10 mouse cellular contexts compared by ENCODE assay signal in genomic region chrX:48099871-48100270, GRCm38 (mm10). TPM values are rescaled to one million over a fixed set of nuclear protein-coding genes. Genes with fewer than 3 reads are reported as not detected.
DNase-seq lines count a peak whose midpoint lies in the region; ATAC-seq and TF ChIP-seq lines count a peak whose summit lies in the region.
"Had no signal": no experiment of that assay in that cellular context is flagged by ENCODE, and none has a peak within 500 bp of the region (broad histone marks: within the 10 kb centered on the region; RNA-seq: fewer than 3 reads in every experiment).

No protein-coding gene starts in this region.

- H3K4me1 ChIP-seq in hindbrain, postnatal 0 days (ENCODE audit: insufficient read depth, low read length), result no peaks in the 10 kb centered on the region
- H3K4me1 ChIP-seq in hindbrain, embryonic 12.5 days, result no peaks in the 10 kb centered on the region
- peaks cover 18% of the 10 kb centered on the region for H3K4me1 ChIP-seq in thymus, adult 2 months (replicated peaks; ENCODE audit: control insufficient read depth, insufficient read depth, low read length)
- no peaks in the 10 kb centered on the region for H3K4me1 ChIP-seq in embryonic fibroblast, embryonic 13.5 days (ENCODE audit: control insufficient read depth, insufficient read depth, low read length)
- H3K4me1 ChIP-seq: limb, embryonic 13.5 days had no signal

- no peak for ATAC-seq in hindbrain, postnatal 0 days
- ATAC-seq in hindbrain, embryonic 12.5 days (ENCODE audit: low FRiP score), result no peak

- no peak for TF ChIP-seq POLR2A in thymus, adult 2 months (IDR thresholded peaks at IDR 0.05; ENCODE audit: control insufficient read depth, extremely low read depth, insufficient read depth, low read length, poor library complexity)
- TF ChIP-seq POLR2A in embryonic fibroblast, embryonic 13.5 days (IDR thresholded peaks at IDR 0.05; ENCODE audit: low read depth, low read length), result no peak

- H3K36me3 ChIP-seq in hindbrain, postnatal 0 days (ENCODE audit: insufficient read depth, low read length), result no peaks in the 10 kb centered on the region
- no peaks in the 10 kb centered on the region for H3K36me3 ChIP-seq in hindbrain, embryonic 12.5 days
- H3K36me3 ChIP-seq in thymus, adult 2 months (ENCODE audit: control insufficient read depth, insufficient read depth, low read length), result no peaks in the 10 kb centered on the region
- no peaks in the 10 kb centered on the region for H3K36me3 ChIP-seq in splenic B cell, adult 2 months (ENCODE audit: control insufficient read depth, insufficient read depth, low read length, poor library complexity, severe bottlenecking)
- H3K36me3 ChIP-seq: limb, embryonic 13.5 days had no signal

- no peak overlapping the region for H3K27ac ChIP-seq in hindbrain, postnatal 0 days
- no peak overlapping the region for H3K27ac ChIP-seq in hindbrain, embryonic 12.5 days
- H3K27ac ChIP-seq in thymus, adult 2 months (ENCODE audit: control insufficient read depth, insufficient read depth, low read length), result no peak overlapping the region
- H3K27ac ChIP-seq in embryonic fibroblast, embryonic 13.5 days (ENCODE audit: insufficient read depth, low read length), result no peak overlapping the region
- H3K27ac ChIP-seq: limb, embryonic 13.5 days had no signal

- no peaks in the 10 kb centered on the region for H3K9me3 ChIP-seq in hindbrain, postnatal 0 days (ENCODE audit: low read length)
- H3K9me3 ChIP-seq in hindbrain, embryonic 12.5 days (replicated peaks), result no peaks in the 10 kb centered on the region
- H3K9me3 ChIP-seq: limb, embryonic 13.5 days had no signal

- DNase-seq in hindbrain, postnatal 0 days (ENCODE audit: low spot score), result no peak
- peak; percentile 11 for DNase-seq in thymus, adult 2 months
- DNase-seq in thymus, postnatal 10 days (ENCODE audit: low spot score in 2 of 2), result no peak
- peak; percentile 2 for DNase-seq in splenic B cell, adult 2 months (ENCODE audit: low read depth, low spot score)
- DNase-seq in spleen, postnatal 14 days (ENCODE audit: low spot score in 2 of 2), result no peak
- DNase-seq in cerebellum, postnatal 36 days, result no peak
- DNase-seq: spleen, adult 18-20 months had no signal

- H3K9ac ChIP-seq in hindbrain, postnatal 0 days (replicated peaks; ENCODE audit: low read length), result no peak overlapping the region
- no peak overlapping the region for H3K9ac ChIP-seq in hindbrain, embryonic 12.5 days
- H3K9ac ChIP-seq: limb, embryonic 13.5 days had no signal

- H3K4me3 ChIP-seq in hindbrain, postnatal 0 days (ENCODE audit: low read length), result no peak overlapping the region
- no peak overlapping the region for H3K4me3 ChIP-seq in hindbrain, embryonic 12.5 days
- no peak overlapping the region for H3K4me3 ChIP-seq in thymus, adult 2 months (ENCODE audit: control insufficient read depth, insufficient read depth, low read length)
- H3K4me3 ChIP-seq in embryonic fibroblast, embryonic 13.5 days (ENCODE audit: insufficient read depth, low read length), result no peak overlapping the region
- H3K4me3 ChIP-seq: limb, embryonic 13.5 days had no signal

- no peak overlapping the region for H3K4me2 ChIP-seq in hindbrain, postnatal 0 days (ENCODE audit: low read depth, low read length)
- no peak overlapping the region for H3K4me2 ChIP-seq in hindbrain, embryonic 12.5 days (replicated peaks)
- H3K4me2 ChIP-seq: limb, embryonic 13.5 days had no signal

- no peaks in the 10 kb centered on the region for H3K27me3 ChIP-seq in hindbrain, postnatal 0 days (ENCODE audit: insufficient read depth, low read length)
- H3K27me3 ChIP-seq in hindbrain, embryonic 12.5 days, result no peaks in the 10 kb centered on the region
- H3K27me3 ChIP-seq in thymus, adult 2 months (ENCODE audit: control insufficient read depth, insufficient read depth, low read length), result no peaks in the 10 kb centered on the region
- no peaks in the 10 kb centered on the region for H3K27me3 ChIP-seq in splenic B cell, adult 2 months (ENCODE audit: control insufficient read depth, insufficient read depth, low read length, poor library complexity, severe bottlenecking)

- 23% methylated on average over 1 of the region's 1 CpGs for WGBS in hindbrain, postnatal 0 days
- WGBS in hindbrain, embryonic 12.5 days, result 20% methylated on average over 1 of the region's 1 CpGs
- 63% methylated on average over 1 of the region's 1 CpGs for WGBS in thymus, adult 2 months

- peak; percentile 53 for TF ChIP-seq CTCF in hindbrain, postnatal 0 days (IDR thresholded peaks at IDR 0.05; ENCODE audit: low read depth)
- no peak for TF ChIP-seq CTCF in thymus, adult 2 months (IDR thresholded peaks at IDR 0.05; ENCODE audit: borderline replicate concordance, control insufficient read depth, extremely low read depth, insufficient read depth, low read length, poor library complexity)
- peak; percentile 55; the same call in 1 of the 2 replicates for TF ChIP-seq CTCF in embryonic fibroblast, embryonic 13.5 days (IDR thresholded peaks at IDR 0.05; ENCODE audit: borderline replicate concordance, insufficient read depth, low read length)

RNA-seq across cellular contexts. Expression of gene Xpnpep2, which starts 8.7 kb away (rescaled TPM):
- 6.8 TPM in 1 of 2 replicates, not detected in the other for total RNA-seq in hindbrain, postnatal 0 days (2014; rRNA removed)
- polyA plus RNA-seq in hindbrain, postnatal 0 days (2015; fragmentation: Nextera tagmentation; extraction: Ambion mirVana), result 0.51 and 1.0 TPM in 2 replicates
- polyA plus RNA-seq in hindbrain, embryonic 12.5 days (2016; fragmentation: Nextera tagmentation; extraction: Ambion mirVana), result 2.3 and 3.3 TPM in 2 replicates
- polyA plus RNA-seq in thymus, adult 2 months (2012; rRNA removed), result 0.89 and 1.1 TPM in 2 replicates
- 1.5 and 1.6 TPM in 2 replicates for polyA plus RNA-seq in embryonic fibroblast, embryonic 13.5 days (2011; ENCODE audit: insufficient read length, low read depth, missing spikeins)

RNA-seq across cellular contexts. Expression of gene Sash3, which starts 46.4 kb away (rescaled TPM):
- total RNA-seq in hindbrain, postnatal 0 days (2014; rRNA removed), result 0.86 and 1.5 TPM in 2 replicates
- polyA plus RNA-seq in hindbrain, postnatal 0 days (2015; fragmentation: Nextera tagmentation; extraction: Ambion mirVana), result 0.81 and 1.1 TPM in 2 replicates
- polyA plus RNA-seq in hindbrain, embryonic 12.5 days (2016; fragmentation: Nextera tagmentation; extraction: Ambion mirVana), result 1.0 and 1.6 TPM in 2 replicates
- 311 and 314 TPM in 2 replicates for polyA plus RNA-seq in thymus, adult 2 months (2012; rRNA removed)
- 0.26 TPM in 1 of 2 replicates, not detected in the other for polyA plus RNA-seq in embryonic fibroblast, embryonic 13.5 days (2011; ENCODE audit: insufficient read length, low read depth, missing spikeins)

Comparison
In these comparisons a context has a peak if more than half of its experiments do, and no peak if none do; other contexts are left out.
1. DNase-seq: peak in thymus, adult 2 months (single experiment) and splenic B cell, adult 2 months (single experiment); none in hindbrain, postnatal 0 days (single experiment), thymus, postnatal 10 days (0 of 2), spleen, postnatal 14 days (0 of 2) and cerebellum, postnatal 36 days (0 of 2).
2. RNA of gene Sash3, which starts 46.4 kb away (polyA plus RNA-seq): 311 to 314 TPM in thymus, adult 2 months; 1.0 to 1.6 TPM in hindbrain, embryonic 12.5 days, 0.81 to 1.1 TPM in hindbrain, postnatal 0 days and 0.26 TPM in embryonic fibroblast, embryonic 13.5 days; every median in the first group is over 100 times any median in the second.